Mouse (Mus musculus): Measurements from ENCODE around the gene Mtch1. TPM values are rescaled to one million over a fixed set of nuclear protein-coding genes. Genes with fewer than 3 reads are reported as not detected.

Gene Mtch1
- total RNA-seq, 2 experiments from 2014 or later = 492 to 581 TPM

DNA sequence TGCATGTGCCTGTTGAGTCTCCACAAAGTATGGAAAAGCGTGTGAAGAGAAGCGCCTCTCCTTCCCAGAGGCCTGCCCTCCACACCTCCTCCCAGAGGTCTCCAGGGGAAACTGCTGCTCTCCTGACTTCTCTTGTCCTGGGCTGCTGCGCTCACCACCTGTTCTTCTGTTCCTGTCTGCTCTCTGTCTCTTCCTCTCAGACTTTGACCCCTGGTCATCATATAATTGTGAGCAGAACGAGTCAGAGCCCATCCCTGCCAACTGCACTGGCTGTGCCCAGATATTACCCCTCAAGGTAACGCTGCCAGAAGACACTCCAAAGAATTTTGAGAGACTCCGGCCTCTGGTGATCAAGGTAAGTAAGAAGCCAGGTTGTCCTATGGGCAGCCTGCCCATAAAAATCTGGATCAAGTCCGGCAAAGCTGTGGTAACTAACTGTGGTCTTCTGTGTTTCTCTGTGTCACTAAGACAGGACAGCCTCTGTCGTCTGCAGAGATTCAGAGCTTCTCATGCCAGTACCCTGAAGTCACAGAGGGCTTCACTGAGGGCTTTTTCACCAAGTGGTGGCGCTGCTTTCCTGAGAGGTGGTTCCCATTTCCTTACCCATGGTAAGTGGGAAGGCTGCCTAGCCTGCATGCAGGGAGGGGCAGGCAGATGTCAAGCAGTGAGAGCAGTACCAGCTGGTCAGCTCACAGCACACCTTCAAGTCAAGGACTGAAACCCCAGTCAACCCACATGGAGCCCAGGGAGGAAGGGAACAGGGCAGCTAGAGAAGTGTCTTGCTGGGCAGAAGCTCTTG is 53.7 kb downstream of the Mtch1 start:
- intact Hi-C loops (cut with DNase I) = no loop called here

DNA sequence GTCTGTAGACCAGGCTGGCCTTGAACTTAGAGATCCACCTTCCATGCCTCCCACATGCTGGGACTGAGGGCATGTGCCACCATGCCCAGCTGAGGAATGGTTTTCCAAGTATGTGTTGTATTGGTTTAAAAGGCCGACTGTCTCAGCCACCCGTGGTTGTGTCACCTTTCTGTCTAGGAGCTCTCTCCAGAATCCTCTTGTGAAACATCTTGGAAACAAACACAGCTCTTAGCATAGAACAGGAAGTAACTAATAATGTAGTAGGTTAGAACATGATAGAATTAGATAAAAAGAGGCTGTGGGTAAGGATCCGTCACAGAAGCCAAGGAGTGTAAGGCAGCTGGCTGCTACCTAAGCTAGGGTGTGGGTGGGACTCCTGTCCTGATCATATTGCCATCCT is 54.7 kb downstream of the Mtch1 start:
- DNase-seq (ENCODE audit: low spot score in 2 of 2) = no peak
- intact Hi-C loops (cut with DNase I) = no loop called here

More for the DNA sequence above, 53.7 kb downstream of the Mtch1 start:
- DNase-seq (ENCODE audit: low spot score in 2 of 2) = no peak

DNA sequence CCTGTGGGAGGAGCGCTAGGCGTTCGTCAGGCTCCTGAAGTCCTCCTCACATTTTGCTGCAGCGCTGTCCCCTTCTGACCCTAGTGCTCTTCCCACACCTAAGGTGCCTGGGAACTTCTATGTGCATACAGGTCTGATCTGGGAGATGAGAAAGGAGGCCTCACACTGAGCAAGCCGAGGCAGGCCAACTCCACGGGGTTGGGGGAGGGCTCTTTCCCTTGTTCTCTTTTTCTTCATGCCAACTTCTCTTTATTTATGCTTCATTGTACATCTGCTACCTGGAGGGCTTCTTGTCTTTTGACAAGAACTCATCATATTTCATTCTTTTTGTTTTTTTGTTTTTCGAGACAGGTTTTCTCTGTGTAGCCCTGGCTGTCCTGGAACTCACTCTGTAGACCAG is 55.9 kb downstream of the Mtch1 start:
- DNase-seq (ENCODE audit: low spot score in 2 of 2) = no peak
- intact Hi-C loops (cut with DNase I) = no loop called here

DNA sequence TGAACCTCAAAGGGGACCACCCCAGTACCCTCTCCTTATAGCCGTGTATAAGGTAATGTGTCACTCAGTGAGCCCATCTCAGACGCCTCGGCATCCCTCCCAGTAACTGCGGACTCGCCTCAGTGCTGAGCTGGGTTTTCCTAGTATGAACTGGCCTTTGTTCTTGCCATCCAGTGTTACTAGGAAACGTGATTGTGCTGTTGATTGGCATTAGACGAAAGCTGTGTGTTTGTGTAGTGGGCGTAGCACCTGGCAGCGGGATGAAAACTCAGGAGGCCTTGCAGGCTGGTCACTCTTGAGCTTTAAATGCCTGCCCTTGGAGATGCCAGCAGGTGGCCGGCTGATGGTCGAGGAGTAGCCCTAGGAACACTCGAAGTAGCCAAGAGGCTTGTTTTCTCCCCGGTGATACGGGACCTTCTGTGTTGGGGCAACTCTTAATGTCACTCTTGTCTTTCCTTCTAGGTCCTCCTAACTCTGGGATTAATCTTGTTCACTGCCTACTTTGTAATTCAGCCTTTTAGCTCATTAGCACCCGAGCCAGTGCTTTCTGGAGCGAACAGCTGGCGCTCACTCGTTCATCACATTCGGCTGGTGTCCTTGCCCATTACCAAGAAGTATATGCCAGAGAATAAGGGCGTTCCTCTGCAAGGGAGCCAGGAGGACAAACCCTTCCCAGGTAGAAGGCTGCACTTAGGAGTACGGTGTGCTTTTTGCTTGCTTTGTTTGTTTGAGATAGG is 65.3 kb downstream of the Mtch1 start:
- DNase-seq (ENCODE audit: low spot score in 2 of 2) = no peak

More for the DNA sequence above, 65.3 kb downstream of the Mtch1 start:
- intact Hi-C loops (cut with DNase I) = no loop called here

Other genes with a start within 250 kb of the Mtch1 start
- gene Rab44, start 233.8 kb downstream of the Mtch1 start, total RNA-seq (2021) = under 1 TPM in 1 of 2 experiments, not detected in 1; 0.52 TPM
- gene Cpne5, start 109.8 kb downstream of the Mtch1 start, total RNA-seq (2021) = 100 to 1,000 TPM; 146 to 155 TPM
- 10 to 100 TPM; 16.7 to 19.0 TPM for gene Ppil1, start 83.7 kb downstream of the Mtch1 start, total RNA-seq (2021)
- 10 to 100 TPM; 78.1 to 94.7 TPM for gene BC004004, start 79.1 kb downstream of the Mtch1 start, total RNA-seq (2021)
- gene Pi16, start 30.3 kb downstream of the Mtch1 start, total RNA-seq (2021) = 1 to 10 TPM; 1.1 to 1.3 TPM
- 1 to 10 TPM; 5.6 to 7.0 TPM for gene Fgd2, start 13.0 kb upstream of the Mtch1 start, total RNA-seq (2021)
- 1 to 10 TPM; 6.0 to 7.1 TPM for gene Pim1, start 142.8 kb upstream of the Mtch1 start, total RNA-seq (2021)
- not detected for gene Gm17657, start 201.7 kb upstream of the Mtch1 start, total RNA-seq (2021)
- gene Tbc1d22b, start 201.9 kb upstream of the Mtch1 start, total RNA-seq (2021) = 10 to 100 TPM; 43.2 to 45.2 TPM
- gene Tmem217, start 204.5 kb upstream of the Mtch1 start, total RNA-seq (2021) = not detected